Mouse (Mus musculus) forebrain, embryonic 14.5 days (tissue): ENCODE measurements at regions not wholly inside any gene's neighbourhood (a gene's known extent, or its start where the extent isn't known, plus 50 kb on each side); places are given as distances from the start of the nearest gene placed in this dataset.
A peak's percentile ranks its signal among the peaks of the same experiment; 100 is the strongest.

Source experiments
- ATAC-seq: fragments of 200-750 bp; cut with Nextera tagmentation; 2 replicates; pipeline ENCODE4 v1.8.0; 2017; ENCODE audit warnings: mild to moderate bottlenecking, moderate library complexity
- DNase-seq: peaks from one replicate; pipeline ENCODE4 v3.0.0-alpha.2; 2015; ENCODE audit warnings: low spot score
- H3K27ac ChIP-seq: fragments of 300-500 bp; sonication (generic); 2 replicates; pipeline ENCODE4 v1.5.1; 2014; ENCODE audit warnings: low read depth, mild to moderate bottlenecking, control low read depth, low read length, moderate library complexity
- H3K27me3 ChIP-seq: fragments of 300-500 bp; sonication (generic); replicated peaks from 2 replicates; pipeline ENCODE4 v1.6.1; 2014; ENCODE audit warnings: low read length, control low read depth, mixed read lengths; ENCODE audit not compliant: control insufficient read depth, insufficient read depth
- H3K36me3 ChIP-seq: fragments of 300-500 bp; sonication (generic); 2 replicates; pipeline ENCODE4 v1.6.1; 2014; ENCODE audit warnings: low read length, control low read depth; ENCODE audit not compliant: control insufficient read depth, insufficient read depth
- H3K4me1 ChIP-seq: fragments of 300-500 bp; sonication (generic); 2 replicates; pipeline ENCODE4 v1.6.1; 2014; ENCODE audit warnings: antibody characterized with exemption, low read length, control low read depth; ENCODE audit not compliant: control insufficient read depth, insufficient read depth
- H3K4me2 ChIP-seq: fragments of 300-500 bp; sonication (generic); 2 replicates; pipeline ENCODE4 v1.6.1; 2014; ENCODE audit warnings: mild to moderate bottlenecking, control low read depth, low read length
- H3K4me3 ChIP-seq: fragments of 300-500 bp; sonication (generic); 2 replicates; pipeline ENCODE4 v1.5.1; 2014; ENCODE audit warnings: low read depth, low read length, control low read depth
- H3K9ac ChIP-seq: fragments of 300-500 bp; sonication (generic); 2 replicates; pipeline ENCODE4 v1.6.1; 2014; ENCODE audit warnings: mild to moderate bottlenecking, low read length, control low read depth, moderate library complexity
- H3K9me3 ChIP-seq: fragments of 300-500 bp; sonication (generic); replicated peaks from 2 replicates; pipeline ENCODE4 v1.6.1; 2016; ENCODE audit warnings: low read length, control low read depth, mixed read lengths; ENCODE audit not compliant: control insufficient read depth
- WGBS: fragments of 180-500 bp; shearing (Covaris S2); extraction: QIAGEN DNeasy Blood & Tissue Kit; methylation state at CpG from one replicate; pipeline ENCODE4 v1.1.7; 2014; 5-methylcytosine and 5-hydroxymethylcytosine counted together

DNA sequence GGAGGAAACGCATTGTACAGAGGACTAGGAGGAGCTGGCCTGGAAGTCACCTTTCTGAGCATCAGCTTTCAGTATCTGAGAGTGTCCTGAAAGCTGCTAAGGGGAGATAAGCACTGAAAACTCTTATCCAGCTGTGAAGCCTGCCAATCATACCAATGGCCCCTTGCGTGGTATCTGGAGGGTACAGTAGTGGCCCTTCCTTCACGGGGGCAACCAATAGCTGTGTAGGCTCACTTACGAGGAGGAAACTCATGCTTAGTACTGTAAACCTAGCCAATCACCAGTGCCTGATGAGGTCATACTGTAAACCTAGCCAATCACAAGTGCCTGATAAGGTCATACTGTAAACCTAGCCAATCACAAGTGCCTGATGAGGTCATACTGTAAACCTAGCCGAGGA, 231.7 kb upstream of the Fam241a start:
- Histone ChIP-seq H3K27me3 (no peaks in the 10 kb centered on the region), H3K4me3 (no peak overlapping the region), H3K27ac (no peak overlapping the region), H3K9me3 (no peaks in the 10 kb centered on the region), H3K4me1 (no peaks in the 10 kb centered on the region), H3K4me2 (no peak overlapping the region), H3K36me3 (no peaks in the 10 kb centered on the region), H3K9ac (no peak overlapping the region)
- 94% methylated on average over 5 of the region's 5 CpGs for WGBS
- ATAC-seq (no peak), DNase-seq (no peak)

- Histone ChIP-seq H3K9ac (no peak overlapping the region), H3K4me2 (no peak overlapping the region), H3K9me3 (no peaks in the 10 kb centered on the region), H3K27ac (no peak overlapping the region), H3K4me1 (no peaks in the 10 kb centered on the region), H3K4me3 (no peak overlapping the region), H3K36me3 (no peaks in the 10 kb centered on the region), H3K27me3 (no peaks in the 10 kb centered on the region)
- ATAC-seq: no peak
- 49% methylated on average over 3 of the region's 3 CpGs for WGBS
- DNase-seq: no peak
These were observed 230.5 kb upstream of the Fam241a start for GRCm38 (mm10) chr3:128126664-128127063.

- Histone ChIP-seq H3K9ac (no peak overlapping the region), H3K27ac (no peak overlapping the region), H3K27me3 (no peaks in the 10 kb centered on the region), H3K4me2 (no peak overlapping the region), H3K9me3 (no peaks in the 10 kb centered on the region), H3K4me1 (no peaks in the 10 kb centered on the region), H3K4me3 (no peak overlapping the region), H3K36me3 (no peaks in the 10 kb centered on the region)
- WGBS: 66% methylated on average over 6 of the region's 6 CpGs
- DNase-seq (no peak), ATAC-seq (no peak)
These were observed 226.0 kb upstream of the Fam241a start for GRCm38 (mm10) chr3:128122111-128122510.

DNA sequence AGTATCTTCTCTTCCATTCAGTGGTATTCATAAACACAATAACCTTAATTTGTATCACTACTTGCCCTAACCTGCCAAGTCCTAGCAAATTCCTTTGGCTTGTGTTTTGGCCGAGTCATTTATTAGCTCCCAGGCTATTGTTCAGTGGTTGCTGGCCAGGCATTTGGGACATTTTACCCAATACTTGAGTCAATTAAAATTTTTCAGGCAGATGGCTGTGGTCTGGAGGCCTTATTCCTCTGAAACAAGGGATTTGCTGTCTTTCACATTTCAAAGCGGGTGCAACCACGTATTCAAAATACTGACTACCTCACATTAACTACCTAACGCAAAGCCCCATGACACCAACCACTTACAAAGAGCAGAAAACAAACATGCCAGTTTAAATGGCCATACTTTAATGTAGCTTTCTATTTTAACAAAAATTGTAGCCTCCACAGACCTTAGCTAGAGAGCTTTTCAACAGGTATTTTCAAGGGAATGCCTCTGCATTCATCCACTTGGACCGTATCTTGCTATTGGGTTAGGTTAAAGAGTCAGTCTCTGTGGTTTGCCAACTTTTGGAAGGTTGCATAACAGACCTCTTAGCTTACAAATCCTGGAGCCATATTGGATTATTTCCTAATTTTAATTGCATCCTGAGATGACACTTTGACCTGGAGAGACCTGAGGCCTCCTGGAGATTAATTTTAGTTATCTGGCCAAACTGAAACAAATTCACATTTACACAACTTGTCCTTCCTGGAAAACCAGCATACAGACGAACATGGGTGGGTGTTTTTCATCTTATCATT, 224.7 kb upstream of the Fam241a start:
- H3K27ac ChIP-seq: no peak overlapping the region
- H3K9ac ChIP-seq: no peak overlapping the region
- no peak overlapping the region for H3K4me3 ChIP-seq
- 48% methylated on average over 6 of the region's 6 CpGs for whole genome bisulfite sequencing
- H3K9me3 ChIP-seq: no peaks in the 10 kb centered on the region
- H3K4me1 ChIP-seq: no peaks in the 10 kb centered on the region
- H3K27me3 ChIP-seq: no peaks in the 10 kb centered on the region
- DNase-seq: no peak
- no peak overlapping the region for H3K4me2 ChIP-seq
- no peaks in the 10 kb centered on the region for H3K36me3 ChIP-seq
- no peak for ATAC-seq

- DNase-seq: no peak
- H3K9me3 ChIP-seq: no peaks in the 10 kb centered on the region
- H3K27me3 ChIP-seq: no peaks in the 10 kb centered on the region
- no peaks in the 10 kb centered on the region for H3K4me1 ChIP-seq
- WGBS: 24% methylated on average over 3 of the region's 3 CpGs
- no peaks in the 10 kb centered on the region for H3K36me3 ChIP-seq
- no peak overlapping the region for H3K27ac ChIP-seq
- no peak overlapping the region for H3K4me3 ChIP-seq
- H3K4me2 ChIP-seq: no peak overlapping the region
- ATAC-seq: no peak
- no peak overlapping the region for H3K9ac ChIP-seq
These were observed 217.1 kb upstream of the Fam241a start for GRCm38 (mm10) chr3:128113209-128113608.

- no peak for DNase-seq
- 60% methylated on average over 2 of the region's 2 CpGs for WGBS
- H3K27me3 ChIP-seq: no peaks in the 10 kb centered on the region
These were observed 214.3 kb upstream of the Fam241a start for GRCm38 (mm10) chr3:128110406-128110805.

DNA sequence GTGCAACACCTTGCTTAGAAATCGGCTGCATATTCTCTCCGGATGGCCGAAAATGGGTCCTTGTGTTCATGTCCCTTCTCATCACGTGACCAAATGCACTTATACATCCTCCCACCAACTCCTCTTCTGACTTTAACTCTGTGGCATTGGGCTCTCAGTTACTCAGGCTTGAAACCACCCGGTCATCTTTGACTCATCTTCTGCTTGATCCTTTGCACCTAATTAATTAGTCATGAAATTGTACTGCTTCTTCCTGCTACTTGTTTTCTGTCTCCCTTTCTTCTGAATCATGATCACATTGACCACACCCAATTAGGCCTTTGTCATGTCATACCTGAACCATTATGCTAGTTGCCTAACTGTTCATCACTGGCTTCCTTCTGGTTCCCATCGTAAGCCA, 208.4 kb upstream of the Fam241a start:
- Histone ChIP-seq H3K4me1 (no peaks in the 10 kb centered on the region), H3K36me3 (no peaks in the 10 kb centered on the region), H3K9ac (no peak overlapping the region), H3K27ac (no peak overlapping the region), H3K9me3 (no peaks in the 10 kb centered on the region), H3K27me3 (no peaks in the 10 kb centered on the region), H3K4me2 (no peak overlapping the region), H3K4me3 (no peak overlapping the region)
- ATAC-seq (no peak), DNase-seq (no peak)
- 92% methylated on average over 6 of the region's 6 CpGs for WGBS

More at GRCm38 (mm10) chr3:128110406-128110805, 214.3 kb upstream of the Fam241a start:
- Histone ChIP-seq H3K36me3 (no peaks in the 10 kb centered on the region), H3K9ac (no peak overlapping the region), H3K4me3 (no peak overlapping the region), H3K4me2 (no peak overlapping the region), H3K27ac (no peak overlapping the region), H3K9me3 (no peaks in the 10 kb centered on the region), H3K4me1 (no peaks in the 10 kb centered on the region)
- ATAC-seq: no peak

- H3K4me3 ChIP-seq: no peak overlapping the region
- DNase-seq: no peak
These were observed 196.9 kb upstream of the Fam241a start for GRCm38 (mm10) chr3:128093046-128093445.

DNA sequence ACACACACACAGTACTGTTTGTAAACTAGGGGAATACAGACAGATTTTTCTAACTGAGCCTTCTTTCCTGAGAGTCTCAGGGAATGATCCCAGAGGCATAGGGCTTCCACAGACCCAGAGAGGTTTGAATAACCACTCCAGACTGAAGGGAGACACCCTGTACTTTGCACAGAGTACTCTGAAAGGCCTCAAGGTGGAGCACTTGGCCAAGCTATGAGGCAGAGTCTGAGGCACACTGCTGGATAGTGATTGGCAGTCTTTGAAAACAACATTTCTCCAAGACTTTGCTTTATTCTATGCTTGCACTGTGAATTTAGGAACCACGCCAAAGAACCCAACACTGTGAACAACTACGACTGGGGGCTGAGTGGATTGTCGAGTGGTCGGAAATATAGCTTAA, 192.1 kb upstream of the Fam241a start:
- no peaks in the 10 kb centered on the region for H3K4me1 ChIP-seq
- 41% methylated on average over 4 of the region's 4 CpGs for WGBS
- no peak overlapping the region for H3K9ac ChIP-seq
- no peaks in the 10 kb centered on the region for H3K36me3 ChIP-seq
- DNase-seq: peak; percentile 83
- no peak overlapping the region for H3K4me3 ChIP-seq
- H3K9me3 ChIP-seq: no peaks in the 10 kb centered on the region
- H3K27me3 ChIP-seq: no peaks in the 10 kb centered on the region
- H3K4me2 ChIP-seq: no peak overlapping the region
- ATAC-seq: peak; percentile 97
- H3K27ac ChIP-seq: no peak overlapping the region

More at GRCm38 (mm10) chr3:128093046-128093445, 196.9 kb upstream of the Fam241a start:
- Histone ChIP-seq H3K9ac (no peak overlapping the region), H3K4me2 (no peak overlapping the region), H3K4me1 (no peaks in the 10 kb centered on the region), H3K27me3 (no peaks in the 10 kb centered on the region), H3K27ac (no peak overlapping the region), H3K36me3 (no peaks in the 10 kb centered on the region), H3K9me3 (no peaks in the 10 kb centered on the region)
- ATAC-seq: no peak
